Comparison of ENCODE assay signal across 8 mouse cellular contexts in genomic region chr14:30654691-30655228, GRCm38 (mm10). TPM values are rescaled to one million over a fixed set of nuclear protein-coding genes. Genes with fewer than 3 reads are reported as not detected.
A peak's percentile ranks its signal among the peaks of the same experiment; 100 is the strongest.
DNase-seq lines count a peak whose midpoint lies in the region; ATAC-seq and TF ChIP-seq lines count a peak whose summit lies in the region.

No protein-coding gene starts in this region.

- H3ac ChIP-seq in myocyte (ENCODE audit: control insufficient read depth, insufficient read length), result peak overlapping the region; percentile 67

- peak overlapping the region; percentile 67 for H3K4me2 ChIP-seq in kidney, postnatal 0 days (ENCODE audit: low read length)
- peak overlapping the region; percentile 75 for H3K4me2 ChIP-seq in hindbrain, postnatal 0 days (ENCODE audit: low read depth, low read length)
- H3K4me2 ChIP-seq in myocyte (ENCODE audit: low read depth), result peak overlapping the region; percentile 89

- H3K36me3 ChIP-seq in kidney, postnatal 0 days (ENCODE audit: insufficient read depth, low read length), result no peaks in the 10 kb centered on the region
- H3K36me3 ChIP-seq in hindbrain, postnatal 0 days (ENCODE audit: insufficient read depth, low read length), result no peaks in the 10 kb centered on the region
- H3K36me3 ChIP-seq in myocyte (ENCODE audit: control insufficient read depth, insufficient read depth), result no peaks in the 10 kb centered on the region

- no peaks in the 10 kb centered on the region for H3K27me3 ChIP-seq in kidney, postnatal 0 days (ENCODE audit: insufficient read depth, low read length)
- no peaks in the 10 kb centered on the region for H3K27me3 ChIP-seq in hindbrain, postnatal 0 days (ENCODE audit: insufficient read depth, low read length)
- H3K27me3 ChIP-seq in myocyte (ENCODE audit: control insufficient read depth, insufficient read depth, insufficient read length), result no peaks in the 10 kb centered on the region

- TF ChIP-seq POLR2A in bone marrow macrophage, adult 2 months (IDR thresholded peaks at IDR 0.05; ENCODE audit: borderline replicate concordance, low read depth, low read length), result no peak
- no peak for TF ChIP-seq POLR2A in myocyte (IDR thresholded peaks at IDR 0.05; ENCODE audit: insufficient read length, low read depth)

- H3K9me3 ChIP-seq in kidney, postnatal 0 days (replicated peaks; ENCODE audit: low read length), result no peaks in the 10 kb centered on the region
- no peaks in the 10 kb centered on the region for H3K9me3 ChIP-seq in hindbrain, postnatal 0 days (ENCODE audit: low read length)

- 0 out of 2 replicates have a peak, but pooled peaks cover 5% of the 10 kb centered on the region for H3K4me1 ChIP-seq in kidney, postnatal 0 days (replicated peaks; ENCODE audit: insufficient read depth, low read length)
- peaks cover 17% of the 10 kb centered on the region for H3K4me1 ChIP-seq in bone marrow macrophage, adult 2 months (ENCODE audit: control insufficient read depth, insufficient read depth, low read length)
- H3K4me1 ChIP-seq in hindbrain, postnatal 0 days (ENCODE audit: insufficient read depth, low read length), result peaks cover 4% of the 10 kb centered on the region; the same call in 1 of the 2 replicates

- peak; percentile 40 for DNase-seq in kidney, postnatal 0 days (ENCODE audit: low spot score)
- no peak for DNase-seq in kidney, postnatal 4 days
- DNase-seq in hindbrain, postnatal 0 days (ENCODE audit: low spot score), result no peak
- no peak for DNase-seq in right cerebral cortex, adult 2 months (ENCODE audit: low spot score in 2 of 2)
- no peak for DNase-seq in T-cell, adult 2 months (ENCODE audit: low spot score)

- WGBS in kidney, postnatal 0 days, result 34% methylated on average over 4 of the region's 4 CpGs
- 41% methylated on average over 4 of the region's 4 CpGs for WGBS in hindbrain, postnatal 0 days

- ATAC-seq in kidney, postnatal 0 days (replicated peaks; ENCODE audit: low FRiP score, low read depth), result no peak
- ATAC-seq in hindbrain, postnatal 0 days, result no peak
- no peak for ATAC-seq in erythroid progenitor cell, adult 5-6 weeks (replicated peaks; ENCODE audit: low FRiP score, poor library complexity, severe bottlenecking)

- H3K27ac ChIP-seq in kidney, postnatal 0 days, result peak overlapping the region; percentile 88
- H3K27ac ChIP-seq in bone marrow macrophage, adult 2 months (ENCODE audit: insufficient read depth, low read depth, low read length), result peak overlapping the region; percentile 75
- peak overlapping the region; percentile 94 for H3K27ac ChIP-seq in hindbrain, postnatal 0 days

- peak overlapping the region; percentile 94 for H3K9ac ChIP-seq in kidney, postnatal 0 days (ENCODE audit: low read depth, low read length)
- peak overlapping the region; percentile 96 for H3K9ac ChIP-seq in hindbrain, postnatal 0 days (replicated peaks; ENCODE audit: low read length)

- no peak for TF ChIP-seq CTCF in kidney, postnatal 0 days (IDR thresholded peaks at IDR 0.05; ENCODE audit: low read depth)
- TF ChIP-seq CTCF in bone marrow macrophage, adult 2 months (IDR thresholded peaks at IDR 0.05; ENCODE audit: low read depth, low read length), result no peak
- no peak; the same call in 1 of the 2 replicates for TF ChIP-seq CTCF in hindbrain, postnatal 0 days (IDR thresholded peaks at IDR 0.05; ENCODE audit: low read depth)

- peak overlapping the region; percentile 79 for H3K4me3 ChIP-seq in kidney, postnatal 0 days (replicated peaks; ENCODE audit: low read depth, low read length)
- peak overlapping the region; percentile 98 for H3K4me3 ChIP-seq in bone marrow macrophage, adult 2 months (ENCODE audit: insufficient read depth, low read length)
- peak overlapping the region; percentile 98 for H3K4me3 ChIP-seq in hindbrain, postnatal 0 days (ENCODE audit: low read length)
- peak overlapping the region; percentile 41 for H3K4me3 ChIP-seq in myocyte

- H3K79me2 ChIP-seq in myocyte (ENCODE audit: control insufficient read depth, insufficient read depth), result no peaks in the 10 kb centered on the region

TF ChIP-seq in myocyte, 11 proteins besides CTCF, POLR2A, EP300 and RAD21:
- no peak for TF ChIP-seq POLR2AphosphoS2 (IDR thresholded peaks at IDR 0.05; ENCODE audit: insufficient read length, low read depth)
- no peak for TF ChIP-seq SRF (IDR thresholded peaks at IDR 0.05; ENCODE audit: control insufficient read depth, insufficient read length, low read depth)

RNA-seq across cellular contexts. Expression of gene Rft1, which starts 0.6 kb away (rescaled TPM):
- polyA plus RNA-seq in kidney, postnatal 0 days (2015; fragmentation: Nextera tagmentation; extraction: Ambion mirVana), result 14.0 and 17.1 TPM in 2 replicates
- polyA plus RNA-seq in bone marrow macrophage, adult 2 months (2012; ENCODE audit: insufficient read depth, insufficient read length, missing spikeins), result 18.4 and 20.5 TPM in 2 replicates
- total RNA-seq in hindbrain, postnatal 0 days (2014; rRNA removed), result 11.4 and 18.2 TPM in 2 replicates
- polyA plus RNA-seq in hindbrain, postnatal 0 days (2015; fragmentation: Nextera tagmentation; extraction: Ambion mirVana), result 10.0 and 10.1 TPM in 2 replicates
- 12.3 TPM for polyA plus RNA-seq in myocyte (2012; fragmentation: generic; extraction: Trizol)
- 2.1 and 2.9 TPM in 2 replicates for total RNA-seq in erythroid progenitor cell, adult 5-6 weeks (2015; ENCODE audit: low replicate concordance)
- total RNA-seq in erythroid progenitor cell, adult 5-6 weeks (2017; ENCODE audit: low replicate concordance), result 2.1 and 4.5 TPM in 2 replicates

RNA-seq across cellular contexts. Expression of gene Prkcd, which starts 28.8 kb away (rescaled TPM):
- 44.9 and 46.9 TPM in 2 replicates for polyA plus RNA-seq in kidney, postnatal 0 days (2015; fragmentation: Nextera tagmentation; extraction: Ambion mirVana)
- 404 TPM in 2 replicates for polyA plus RNA-seq in bone marrow macrophage, adult 2 months (2012; ENCODE audit: insufficient read depth, insufficient read length, missing spikeins)
- 26.2 and 26.8 TPM in 2 replicates for total RNA-seq in hindbrain, postnatal 0 days (2014; rRNA removed)
- 19.6 and 20.4 TPM in 2 replicates for polyA plus RNA-seq in hindbrain, postnatal 0 days (2015; fragmentation: Nextera tagmentation; extraction: Ambion mirVana)
- 23.6 TPM for polyA plus RNA-seq in myocyte (2012; fragmentation: generic; extraction: Trizol)
- total RNA-seq in erythroid progenitor cell, adult 5-6 weeks (2015; ENCODE audit: low replicate concordance), result 32.4 and 35.2 TPM in 2 replicates
- total RNA-seq in erythroid progenitor cell, adult 5-6 weeks (2017; ENCODE audit: low replicate concordance), result 19.5 and 35.7 TPM in 2 replicates

RNA-seq across cellular contexts. Expression of gene Sfmbt1, which starts 59.9 kb away (rescaled TPM):
- polyA plus RNA-seq in kidney, postnatal 0 days (2015; fragmentation: Nextera tagmentation; extraction: Ambion mirVana), result 10.9 and 12.0 TPM in 2 replicates
- 22.7 and 26.8 TPM in 2 replicates for polyA plus RNA-seq in bone marrow macrophage, adult 2 months (2012; ENCODE audit: insufficient read depth, insufficient read length, missing spikeins)
- total RNA-seq in hindbrain, postnatal 0 days (2014; rRNA removed), result 5.8 and 9.7 TPM in 2 replicates
- polyA plus RNA-seq in hindbrain, postnatal 0 days (2015; fragmentation: Nextera tagmentation; extraction: Ambion mirVana), result 13.3 and 13.4 TPM in 2 replicates
- 2.8 TPM for polyA plus RNA-seq in myocyte (2012; fragmentation: generic; extraction: Trizol)
- total RNA-seq in erythroid progenitor cell, adult 5-6 weeks (2015; ENCODE audit: low replicate concordance), result 22.7 and 36.0 TPM in 2 replicates
- 13.4 and 27.0 TPM in 2 replicates for total RNA-seq in erythroid progenitor cell, adult 5-6 weeks (2017; ENCODE audit: low replicate concordance)

Comparison
In these comparisons a context has a peak if more than half of its experiments do, and no peak if none do; other contexts are left out.
1. H3K4me3 ChIP-seq: peak in every context shown above with its lines; median percentile 98 in bone marrow macrophage, adult 2 months; 98 in hindbrain, postnatal 0 days; 79 in kidney, postnatal 0 days; 41 in myocyte.